Comparison of ENCODE assay signal across 33 mouse cellular contexts in genomic region chr11:102930672-102931071, GRCm38 (mm10). TPM values are rescaled to one million over a fixed set of nuclear protein-coding genes. Genes with fewer than 3 reads are reported as not detected.
A peak's percentile ranks its signal among the peaks of the same experiment; 100 is the strongest.
DNase-seq lines count a peak whose midpoint lies in the region; ATAC-seq and TF ChIP-seq lines count a peak whose summit lies in the region.
"Had no signal": no experiment of that assay in that cellular context is flagged by ENCODE, and none has a peak within 500 bp of the region (broad histone marks: within the 10 kb centered on the region; RNA-seq: fewer than 3 reads in every experiment).

No protein-coding gene starts in this region.

- H3K4me3 ChIP-seq in forebrain, embryonic 11.5 days (ENCODE audit: low read depth, low read length): no peak overlapping the region
- no peak overlapping the region for H3K4me3 ChIP-seq in forebrain, embryonic 16.5 days (replicated peaks; ENCODE audit: low read length)
- H3K4me3 ChIP-seq in megakaryocyte, embryonic 14.5 days (replicated peaks): peak overlapping the region; percentile 59
- no peak overlapping the region for H3K4me3 ChIP-seq in CH12.LX (replicated peaks in 1 of 3; ENCODE audit: low read depth in 2 of 3, low read length in 2 of 3, poor library complexity in 1 of 3)
- H3K4me3 ChIP-seq: embryonic facial prominence, embryonic 15.5 days; erythroblast, embryonic 14.5 days; forebrain, embryonic 13.5 days; gastrocnemius, adult 2 months; heart, embryonic 13.5 days; hindbrain, embryonic 15.5 days; intestine, embryonic 15.5 days had no signal

- no peak overlapping the region for H3K4me2 ChIP-seq in forebrain, embryonic 11.5 days (ENCODE audit: low read depth, low read length, severe bottlenecking)
- H3K4me2 ChIP-seq in forebrain, embryonic 16.5 days (ENCODE audit: low read length): no peak overlapping the region
- H3K4me2 ChIP-seq in CH12.LX (ENCODE audit: insufficient read depth, low read depth, poor library complexity, severe bottlenecking): peak overlapping the region; percentile 59
- H3K4me2 ChIP-seq: embryonic facial prominence, embryonic 15.5 days; forebrain, embryonic 13.5 days; heart, embryonic 13.5 days; hindbrain, embryonic 15.5 days; intestine, embryonic 15.5 days had no signal

- no peak for TF ChIP-seq RAD21 in CH12.LX (IDR thresholded peaks at IDR 0.05; ENCODE audit: low read depth, low read length)

- H3K9ac ChIP-seq in forebrain, embryonic 11.5 days (ENCODE audit: low read length): no peak overlapping the region
- H3K9ac ChIP-seq in forebrain, embryonic 16.5 days (replicated peaks; ENCODE audit: low read depth, low read length): no peak overlapping the region
- H3K9ac ChIP-seq in CH12.LX (ENCODE audit: insufficient read depth, low read depth): no peak overlapping the region
- H3K9ac ChIP-seq: embryonic facial prominence, embryonic 15.5 days; forebrain, embryonic 13.5 days; forebrain, postnatal 0 days; heart, embryonic 13.5 days; hindbrain, embryonic 15.5 days; intestine, embryonic 15.5 days had no signal

- ATAC-seq in forebrain, embryonic 11.5 days (replicated peaks; ENCODE audit: low FRiP score): no peak
- no peak for ATAC-seq in forebrain, embryonic 16.5 days
- no peak for ATAC-seq in megakaryocyte, adult 5-6 weeks (ENCODE audit: poor library complexity, severe bottlenecking)
- ATAC-seq: activated CD4-positive, CD25-positive, alpha-beta regulatory T cell, adult 4 months; CD4-positive, CD25-positive, alpha-beta regulatory T cell, adult 4 months; forebrain, embryonic 13.5 days; forebrain, postnatal 0 days; intestine, embryonic 15.5 days had no signal

- no peaks in the 10 kb centered on the region for H3K9me3 ChIP-seq in forebrain, embryonic 11.5 days (ENCODE audit: control insufficient read depth, low read length)
- H3K9me3 ChIP-seq in forebrain, embryonic 16.5 days (ENCODE audit: control insufficient read depth, low read length): no peaks in the 10 kb centered on the region
- H3K9me3 ChIP-seq in megakaryocyte, embryonic 14.5 days: peaks cover 4% of the 10 kb centered on the region; the same call in 1 of the 2 replicates
- peaks cover 5% of the 10 kb centered on the region for H3K9me3 ChIP-seq in CH12.LX (replicated peaks; ENCODE audit: low read length)
- H3K9me3 ChIP-seq: embryonic facial prominence, embryonic 15.5 days; forebrain, embryonic 13.5 days; heart, embryonic 13.5 days; hindbrain, embryonic 15.5 days; intestine, embryonic 15.5 days had no signal

- no peak overlapping the region for H3K27ac ChIP-seq in forebrain, embryonic 11.5 days (ENCODE audit: low read depth, low read length)
- H3K27ac ChIP-seq in forebrain, embryonic 16.5 days (ENCODE audit: low read length): no peak overlapping the region
- H3K27ac ChIP-seq in CH12.LX (ENCODE audit: insufficient read depth, low read depth): no peak overlapping the region
- H3K27ac ChIP-seq: embryonic facial prominence, embryonic 15.5 days; forebrain, embryonic 13.5 days; gastrocnemius, adult 2 months; heart, embryonic 13.5 days; hindbrain, embryonic 15.5 days; intestine, embryonic 15.5 days had no signal

- in situ Hi-C loops in CH12.LX (cut with MboI; ENCODE audit: low pct_ligation_motif_present, low pct_unique_long_range_greater_than_20kb, low sequenced_read_pairs): loop anchor here (5.0 kb wide), 1 partner anchor 33 kb away; no protein-coding TSS in a partner anchor

- dilution Hi-C loops in CH12.LX (cut with MboI; ENCODE audit: extremely low pct_ligation_motif_present, extremely low pct_unique_long_range_greater_than_20kb, low sequenced_read_pairs): no loop called here

- WGBS in forebrain, embryonic 11.5 days: 92% methylated on average over 10 of the region's 10 CpGs
- 90% methylated on average over 10 of the region's 10 CpGs for WGBS in forebrain, embryonic 16.5 days

- H3K27me3 ChIP-seq in forebrain, embryonic 11.5 days (ENCODE audit: control insufficient read depth, insufficient read depth, low read length): no peaks in the 10 kb centered on the region
- no peaks in the 10 kb centered on the region for H3K27me3 ChIP-seq in forebrain, embryonic 16.5 days (replicated peaks; ENCODE audit: control insufficient read depth, insufficient read depth, low read length)
- H3K27me3 ChIP-seq in megakaryocyte, embryonic 14.5 days (replicated peaks): peaks cover 38% of the 10 kb centered on the region
- peaks cover 18% of the 10 kb centered on the region for H3K27me3 ChIP-seq in CH12.LX (replicated peaks)
- H3K27me3 ChIP-seq: embryonic facial prominence, embryonic 15.5 days; forebrain, embryonic 13.5 days; hindbrain, embryonic 15.5 days; intestine, embryonic 15.5 days had no signal

- TF ChIP-seq EP300 in CH12.LX (IDR thresholded peaks at IDR 0.05; ENCODE audit: low read length): peak; percentile 95

- no peaks in the 10 kb centered on the region for H3K4me1 ChIP-seq in forebrain, embryonic 11.5 days (replicated peaks; ENCODE audit: control insufficient read depth, insufficient read depth, low read length)
- H3K4me1 ChIP-seq in forebrain, embryonic 16.5 days (replicated peaks; ENCODE audit: control insufficient read depth, insufficient read depth, low read length): no peaks in the 10 kb centered on the region
- peaks cover 38% of the 10 kb centered on the region for H3K4me1 ChIP-seq in megakaryocyte, embryonic 14.5 days
- peaks cover 13 to 38% of the 10 kb centered on the region in 2 experiments for H3K4me1 ChIP-seq in CH12.LX (ENCODE audit: control insufficient read depth in 1 of 2, insufficient read depth in 2 of 2)
- H3K4me1 ChIP-seq: embryonic facial prominence, embryonic 15.5 days; forebrain, embryonic 13.5 days; heart, embryonic 13.5 days; hindbrain, embryonic 15.5 days; intestine, embryonic 15.5 days had no signal

- no peak for TF ChIP-seq CTCF in CH12.LX (conservative IDR thresholded peaks at IDR 0.05 in 1 of 2, IDR thresholded peaks at IDR 0.05 in 1 of 2; ENCODE audit: low read depth in 2 of 2, low read length in 2 of 2)

- H3K36me3 ChIP-seq in forebrain, embryonic 11.5 days (ENCODE audit: control insufficient read depth, insufficient read depth, low read length): no peaks in the 10 kb centered on the region
- no peaks in the 10 kb centered on the region for H3K36me3 ChIP-seq in forebrain, embryonic 16.5 days (ENCODE audit: control insufficient read depth, insufficient read depth)
- no peaks in the 10 kb centered on the region for H3K36me3 ChIP-seq in megakaryocyte, embryonic 14.5 days (replicated peaks; ENCODE audit: low read length)
- H3K36me3 ChIP-seq in CH12.LX (replicated peaks in 1 of 2; ENCODE audit: control insufficient read depth in 1 of 2, insufficient read depth in 1 of 2, low read length in 1 of 2): no peaks in the 10 kb centered on the region
- H3K36me3 ChIP-seq: embryonic facial prominence, embryonic 15.5 days; heart, embryonic 13.5 days; hindbrain, embryonic 15.5 days; intestine, embryonic 15.5 days had no signal

- DNase-seq in forebrain, embryonic 11.5 days (ENCODE audit: low spot score): peak; percentile 24
- peak; percentile 83 for DNase-seq in CH12.LX (ENCODE audit: extremely low read depth)
- no peak for DNase-seq in ovary, adult 18-20 months (ENCODE audit: low spot score)
- DNase-seq: adrenal gland, adult 8-10 months; adrenal gland, postnatal 25 days; cerebellum, adult 11-12 months; cerebellum, adult 8-10 months; cerebellum, postnatal 10 days; cerebellum, postnatal 36 days; embryo, embryonic 11 days; forebrain, postnatal 0 days; gastrocnemius, adult 2 months; gastrocnemius, postnatal 14 days; heart, adult 11 months; heart, postnatal 14 days; heart, postnatal 4 days; kidney, adult 11 months had no signal

- TF ChIP-seq POLR2A in CH12.LX (IDR thresholded peaks at IDR 0.05; ENCODE audit: low read depth, low read length): peak; percentile 35; the same call in 1 of the 2 replicates

- no peaks in the 10 kb centered on the region for H3K79me2 ChIP-seq in CH12.LX (replicated peaks; ENCODE audit: control insufficient read depth, extremely low read depth, insufficient read depth, poor library complexity, severe bottlenecking)

RNA-seq across cellular contexts. Expression of gene Kif18b, which starts 5.7 kb away (rescaled TPM):
- polyA plus RNA-seq in forebrain, embryonic 11.5 days (2014; fragmentation: Nextera tagmentation; extraction: Ambion mirVana): 13.0 and 13.3 TPM in 2 replicates
- polyA plus RNA-seq in forebrain, embryonic 16.5 days (2015; fragmentation: Nextera tagmentation; extraction: Ambion mirVana): 3.0 and 4.1 TPM in 2 replicates
- polyA plus RNA-seq in megakaryocyte, embryonic 14.5 days (2012; ENCODE audit: insufficient read depth, low replicate concordance): 11.5 and 18.4 TPM in 2 replicates
- total RNA-seq in megakaryocyte, adult 5-6 weeks (2015): 22.1 and 24.9 TPM in 2 replicates
- total RNA-seq in megakaryocyte, adult 5-6 weeks (2017): 23.2 and 25.4 TPM in 2 replicates
- total RNA-seq in CH12.LX (2012; rRNA removed) (50.1 and 54.4 TPM in 2 replicates), CH12.LX (2014; rRNA removed) (30.5 and 32.6 TPM in 2 replicates)
- 47.6 and 54.0 TPM in 2 replicates for polyA plus RNA-seq in CH12.LX (2012; ENCODE audit: insufficient read length, low read depth)
- total RNA-seq: gastrocnemius, adult 2 months had no signal

RNA-seq across cellular contexts. Expression of gene C1ql1, which starts 15.8 kb away (rescaled TPM):
- polyA plus RNA-seq in forebrain, embryonic 11.5 days (2014; fragmentation: Nextera tagmentation; extraction: Ambion mirVana): 3.9 and 4.5 TPM in 2 replicates
- 1.4 TPM in 2 replicates for polyA plus RNA-seq in forebrain, embryonic 16.5 days (2015; fragmentation: Nextera tagmentation; extraction: Ambion mirVana)
- not detected in 2 replicates for polyA plus RNA-seq in megakaryocyte, embryonic 14.5 days (2012; ENCODE audit: insufficient read depth, low replicate concordance)
- not detected in 2 replicates for total RNA-seq in megakaryocyte, adult 5-6 weeks (2015)
- total RNA-seq in megakaryocyte, adult 5-6 weeks (2017): not detected in 2 replicates
- total RNA-seq in CH12.LX (2012; rRNA removed): not detected in 2 replicates
- total RNA-seq in CH12.LX (2014; rRNA removed): not detected in 2 replicates
- polyA plus RNA-seq in CH12.LX (2012; ENCODE audit: insufficient read length, low read depth): not detected in 2 replicates
- total RNA-seq: gastrocnemius, adult 2 months had no signal
- polyA plus RNA-seq: activated CD4-positive, CD25-positive, alpha-beta regulatory T cell, adult 4 months; CD4-positive, CD25-positive, alpha-beta regulatory T cell, adult 4 months; erythroblast, embryonic 14.5 days had no signal

RNA-seq across cellular contexts. Expression of gene Gfap, which starts 30.0 kb away (rescaled TPM):
- 0.09 TPM in 1 of 2 replicates, not detected in the other for polyA plus RNA-seq in forebrain, embryonic 11.5 days (2014; fragmentation: Nextera tagmentation; extraction: Ambion mirVana)
- 1.3 and 2.3 TPM in 2 replicates for polyA plus RNA-seq in forebrain, embryonic 16.5 days (2015; fragmentation: Nextera tagmentation; extraction: Ambion mirVana)
- not detected in 2 replicates for polyA plus RNA-seq in megakaryocyte, embryonic 14.5 days (2012; ENCODE audit: insufficient read depth, low replicate concordance)
- total RNA-seq in megakaryocyte, adult 5-6 weeks (2015): 0.18 and 0.49 TPM in 2 replicates
- 0.49 TPM in 1 of 2 replicates, not detected in the other for total RNA-seq in megakaryocyte, adult 5-6 weeks (2017)
- total RNA-seq in CH12.LX (2012; rRNA removed): not detected in 2 replicates
- total RNA-seq in CH12.LX (2014; rRNA removed): not detected in 2 replicates
- not detected in 2 replicates for polyA plus RNA-seq in CH12.LX (2012; ENCODE audit: insufficient read length, low read depth)
- total RNA-seq: gastrocnemius, adult 2 months had no signal
- polyA plus RNA-seq: activated CD4-positive, CD25-positive, alpha-beta regulatory T cell, adult 4 months; CD4-positive, CD25-positive, alpha-beta regulatory T cell, adult 4 months; forebrain, embryonic 13.5 days had no signal

RNA-seq across cellular contexts. Expression of gene Fam187a, which starts 45.7 kb away (rescaled TPM):
- polyA plus RNA-seq in forebrain, embryonic 11.5 days (2014; fragmentation: Nextera tagmentation; extraction: Ambion mirVana): not detected in 2 replicates
- not detected in 2 replicates for polyA plus RNA-seq in forebrain, embryonic 16.5 days (2015; fragmentation: Nextera tagmentation; extraction: Ambion mirVana)
- not detected in 2 replicates for polyA plus RNA-seq in megakaryocyte, embryonic 14.5 days (2012; ENCODE audit: insufficient read depth, low replicate concordance)
- total RNA-seq in megakaryocyte, adult 5-6 weeks (2015): not detected in 2 replicates
- not detected in 2 replicates for total RNA-seq in megakaryocyte, adult 5-6 weeks (2017)
- total RNA-seq in CH12.LX (2012; rRNA removed): not detected in 2 replicates
- not detected in 2 replicates for total RNA-seq in CH12.LX (2014; rRNA removed)
- polyA plus RNA-seq in CH12.LX (2012; ENCODE audit: insufficient read length, low read depth): not detected in 2 replicates
- total RNA-seq: adrenal gland, postnatal 25 days; ES-E14; gastrocnemius, adult 2 months; gastrocnemius, postnatal 14 days; gastrocnemius, postnatal 4 days; heart, postnatal 14 days; heart, postnatal 4 days had no signal
- polyA plus RNA-seq: activated CD4-positive, CD25-positive, alpha-beta regulatory T cell, adult 4 months; CD4-positive, CD25-positive, alpha-beta regulatory T cell, adult 4 months; embryonic facial prominence, embryonic 11.5 days; embryonic facial prominence, embryonic 15.5 days; erythroblast, embryonic 14.5 days; forebrain, embryonic 13.5 days; forebrain, postnatal 0 days; heart, embryonic 13.5 days; heart, embryonic 16.5 days; hindbrain, embryonic 11.5 days; hindbrain, embryonic 15.5 days; intestine, embryonic 15.5 days had no signal

RNA-seq across cellular contexts. Expression of gene Ccdc103, which starts 49.7 kb away (rescaled TPM):
- polyA plus RNA-seq in forebrain, embryonic 11.5 days (2014; fragmentation: Nextera tagmentation; extraction: Ambion mirVana): 2.3 and 3.5 TPM in 2 replicates
- 2.2 and 2.7 TPM in 2 replicates for polyA plus RNA-seq in forebrain, embryonic 16.5 days (2015; fragmentation: Nextera tagmentation; extraction: Ambion mirVana)
- not detected in 2 replicates for polyA plus RNA-seq in megakaryocyte, embryonic 14.5 days (2012; ENCODE audit: insufficient read depth, low replicate concordance)
- not detected in 2 replicates for total RNA-seq in megakaryocyte, adult 5-6 weeks (2015)
- not detected in 2 replicates for total RNA-seq in megakaryocyte, adult 5-6 weeks (2017)
- total RNA-seq in CH12.LX (2012; rRNA removed): 0.38 and 0.42 TPM in 2 replicates
- total RNA-seq in CH12.LX (2014; rRNA removed): 0.24 and 0.58 TPM in 2 replicates
- polyA plus RNA-seq in CH12.LX (2012; ENCODE audit: insufficient read length, low read depth): 0.20 TPM in 1 of 2 replicates, not detected in the other
- total RNA-seq: gastrocnemius, adult 2 months; gastrocnemius, postnatal 14 days; gastrocnemius, postnatal 4 days had no signal
- polyA plus RNA-seq: CD4-positive, CD25-positive, alpha-beta regulatory T cell, adult 4 months had no signal
